Mouse (Mus musculus) stomach, postnatal 0 days (tissue): ENCODE data around the gene Defb45. TPM values are rescaled to one million over a fixed set of nuclear protein-coding genes. Genes with fewer than 3 reads are reported as not detected.

ENCODE experiments used
- ATAC-seq: fragments of 200-750 bp; cut with Nextera tagmentation; 2 replicates; pipeline ENCODE4 v1.8.0; 2017; ENCODE audit not compliant: low FRiP score, low TSS enrichment
- DNase-seq: peaks from one replicate; pipeline ENCODE4 v3.0.0-alpha.2; 2016; ENCODE audit warnings: low spot score
- H3K27ac ChIP-seq: fragments of 300-500 bp; sonication (generic); replicated peaks from 2 replicates; pipeline ENCODE4 v1.5.1; 2014; ENCODE audit warnings: mild to moderate bottlenecking, control low read depth
- H3K27me3 ChIP-seq: fragments of 300-500 bp; sonication (generic); 2 replicates; pipeline ENCODE4 v1.6.1; 2014; ENCODE audit warnings: low read length; ENCODE audit not compliant: control insufficient read depth, insufficient read depth
- H3K36me3 ChIP-seq: fragments of 300-500 bp; sonication (generic); 2 replicates; pipeline ENCODE4 v1.6.1; 2014; ENCODE audit warnings: low read length, mixed read lengths; ENCODE audit not compliant: control insufficient read depth, insufficient read depth
- H3K4me1 ChIP-seq: fragments of 300-500 bp; sonication (generic); replicated peaks from 2 replicates; pipeline ENCODE4 v1.6.1; 2014; ENCODE audit warnings: antibody characterized with exemption; ENCODE audit not compliant: control insufficient read depth, insufficient read depth
- H3K4me2 ChIP-seq: fragments of 300-500 bp; sonication (generic); replicated peaks from 2 replicates; pipeline ENCODE4 v1.6.1; 2014; ENCODE audit warnings: low read depth, mild to moderate bottlenecking, control low read depth, moderate library complexity
- H3K4me3 ChIP-seq: fragments of 300-500 bp; sonication (generic); 2 replicates; pipeline ENCODE4 v1.5.1; 2014; ENCODE audit warnings: low read depth, low read length, control low read depth
- H3K9ac ChIP-seq: fragments of 300-500 bp; sonication (generic); 2 replicates; pipeline ENCODE4 v1.6.1; 2014; ENCODE audit warnings: mild to moderate bottlenecking, low read length, control low read depth, mixed read lengths
- H3K9me3 ChIP-seq: fragments of 300-500 bp; sonication (generic); 2 replicates; pipeline ENCODE4 v1.6.1; 2016; ENCODE audit warnings: low read length; ENCODE audit not compliant: control insufficient read depth
- CTCF ChIP-seq: IDR thresholded peaks from 2 replicates; pipeline ENCODE4 v1.5.1; 2016; ENCODE audit warnings: antibody characterized with exemption, low read depth, mild to moderate bottlenecking, moderate library complexity
- EP300 ChIP-seq: optimal IDR thresholded peaks from 2 replicates; pipeline ENCODE3; 2016; ENCODE audit warnings: antibody characterized with exemption
- WGBS: fragments of 180-500 bp; shearing (Covaris S2); extraction: QIAGEN DNeasy Blood & Tissue Kit; methylation state at CpG from one replicate; pipeline ENCODE4 v1.1.7; 2014; 5-methylcytosine and 5-hydroxymethylcytosine counted together
- polyA plus RNA-seq: library from polyadenylated mRNA; unstranded; fragments of >200 nt; fragmentation: Nextera tagmentation; extraction: Ambion mirVana; gene quantifications from 2 replicates; pipeline ENCODE4 v1.2.1, GENCODE M21; 2015

Gene Defb45
- polyA plus RNA-seq, 1 experiment from 2014 or later: not detected

DNA sequence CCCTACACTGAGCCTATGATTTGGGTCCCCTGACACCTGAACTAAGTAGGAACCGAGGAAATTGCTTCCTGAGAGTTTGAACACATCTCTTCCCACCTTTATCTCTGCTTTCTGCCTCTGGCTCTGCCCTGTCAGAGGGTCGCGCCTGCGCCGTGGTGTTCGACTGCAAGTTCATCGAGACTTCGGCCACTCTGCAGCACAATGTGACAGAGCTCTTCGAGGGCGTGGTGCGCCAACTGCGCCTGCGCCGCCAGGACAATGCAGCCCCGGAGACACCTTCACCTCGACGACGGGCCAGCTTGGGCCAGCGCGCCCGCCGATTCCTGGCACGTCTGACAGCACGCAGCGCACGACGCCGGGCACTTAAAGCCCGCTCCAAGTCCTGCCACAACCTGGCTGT is 35.1 kb upstream of the Defb45 start:
- WGBS: 72% methylated on average over 29 of the region's 29 CpGs
- Histone ChIP-seq H3K9ac (no peak overlapping the region), H3K36me3 (no peaks in the 10 kb centered on the region), H3K4me3 (no peak overlapping the region), H3K4me2 (no peak overlapping the region), H3K4me1 (peaks cover 2% of the 10 kb centered on the region; the same call in 1 of the 2 replicates), H3K27me3 (no peaks in the 10 kb centered on the region), H3K27ac (peak overlapping the region; percentile 18; the same call in 1 of the 2 replicates), H3K9me3 (no peaks in the 10 kb centered on the region)
- ATAC-seq (no peak), DNase-seq (no peak)
- TF ChIP-seq EP300 (no peak), CTCF (no peak)

GRCm38 (mm10) chr2:152633334-152633733 is 34.1 kb upstream of the Defb45 start:
- TF ChIP-seq EP300: no peak
- Histone ChIP-seq H3K36me3 (no peaks in the 10 kb centered on the region), H3K27me3 (no peaks in the 10 kb centered on the region), H3K9ac (no peak overlapping the region), H3K27ac (peak overlapping the region; percentile 61; the same call in 1 of the 2 replicates), H3K4me1 (peaks cover 2% of the 10 kb centered on the region; the same call in 1 of the 2 replicates), H3K4me3 (no peak overlapping the region), H3K4me2 (no peak overlapping the region), H3K9me3 (no peaks in the 10 kb centered on the region)
- no peak for ATAC-seq
- DNase-seq: peak; percentile 47
- WGBS: 23% methylated on average over 17 of the region's 17 CpGs

GRCm38 (mm10) chr2:152629904-152630303 is 30.7 kb upstream of the Defb45 start:
- no peak overlapping the region for H3K4me3 ChIP-seq
- ATAC-seq (no peak), DNase-seq (no peak)
- TF ChIP-seq CTCF (no peak), EP300 (no peak)
- H3K27me3 ChIP-seq: no peaks in the 10 kb centered on the region
- no peak overlapping the region; the same call in 1 of the 2 replicates for H3K4me2 ChIP-seq
- H3K4me1 ChIP-seq: no peaks in the 10 kb centered on the region
- H3K36me3 ChIP-seq: no peaks in the 10 kb centered on the region
- H3K27ac ChIP-seq: no peak overlapping the region
- no peak overlapping the region for H3K9ac ChIP-seq
- 68% methylated on average over 6 of the region's 6 CpGs for WGBS
- no peaks in the 10 kb centered on the region for H3K9me3 ChIP-seq

GRCm38 (mm10) chr2:152629239-152629638 is 30.0 kb upstream of the Defb45 start:
- no peak overlapping the region for H3K4me3 ChIP-seq
- H3K36me3 ChIP-seq: no peaks in the 10 kb centered on the region
- TF ChIP-seq EP300 (no peak), CTCF (no peak)
- DNase-seq (no peak), ATAC-seq (no peak)
- H3K27ac ChIP-seq: no peak overlapping the region
- no peaks in the 10 kb centered on the region for H3K9me3 ChIP-seq
- H3K4me2 ChIP-seq: peak overlapping the region; percentile 71
- H3K9ac ChIP-seq: 0 out of 2 replicates have a peak overlapping the region, but pooled peaks have one; percentile 13
- no peaks in the 10 kb centered on the region for H3K27me3 ChIP-seq
- no peaks in the 10 kb centered on the region for H3K4me1 ChIP-seq
- 38% methylated on average over 3 of the region's 3 CpGs for WGBS

- Histone ChIP-seq H3K4me3 (peak overlapping the region; percentile 57), H3K36me3 (no peaks in the 10 kb centered on the region), H3K27ac (peak overlapping the region; percentile 69), H3K9ac (peak overlapping the region; percentile 76), H3K27me3 (no peaks in the 10 kb centered on the region), H3K4me2 (peak overlapping the region; percentile 71), H3K4me1 (no peaks in the 10 kb centered on the region), H3K9me3 (no peaks in the 10 kb centered on the region)
- ATAC-seq: no peak
- no peak for DNase-seq
- TF ChIP-seq CTCF (no peak), EP300 (no peak)
- 43% methylated on average over 17 of the region's 17 CpGs for WGBS
These were observed 28.9 kb upstream of the Defb45 start for GRCm38 (mm10) chr2:152628066-152628465.

GRCm38 (mm10) chr2:152626774-152627591 is 27.8 kb upstream of the Defb45 start, which contains the start of gene Rem1:
Gene Rem1 (plus strand): TSS chr2:152626951.
- no peaks in the 10 kb centered on the region for H3K4me1 ChIP-seq
- H3K9ac ChIP-seq: peak within 1 kb of the TSS; percentile 76
- no peaks in the 10 kb centered on the region for H3K27me3 ChIP-seq
- H3K27ac ChIP-seq: peak within 1 kb of the TSS; percentile 69
- no peaks in the 10 kb centered on the region for H3K9me3 ChIP-seq
- under 1% methylated on average over 58 of the region's 59 CpGs for whole genome bisulfite sequencing
- H3K4me3 ChIP-seq: peak within 1 kb of the TSS; percentile 57
- DNase-seq (peak; percentile 37), ATAC-seq (peak; percentile 72)
- H3K36me3 ChIP-seq: no peaks in the 10 kb centered on the region
- peak within 1 kb of the TSS; percentile 71 for H3K4me2 ChIP-seq
- TF ChIP-seq EP300: no peak
- no peak for TF ChIP-seq CTCF
